Mouse (Mus musculus): Measurements from ENCODE around the gene Ranbp17. TPM values are rescaled to one million over a fixed set of nuclear protein-coding genes. Genes with fewer than 3 reads are reported as not detected.

Ranbp17 gene
- total and polyA plus RNA-seq, 3 experiments = 0.09 TPM; not detected in 2

GRCm38 (mm10) chr11:33550861-33551560 lies 37.5 kb upstream of the Ranbp17 start:
- no peak for DNase-seq (ENCODE audit: extremely low read depth)
- H3K27me3 ChIP-seq (replicated peaks) = no peaks in the 10 kb centered on the region
- dilution Hi-C loops (cut with MboI; ENCODE audit: extremely low pct_ligation_motif_present, extremely low pct_unique_long_range_greater_than_20kb, low sequenced_read_pairs) = no loop called here
- TF ChIP-seq CHD2 (IDR thresholded peaks at IDR 0.05; ENCODE audit: low read length) (no peak), CHD1 (IDR thresholded peaks at IDR 0.05; ENCODE audit: low read depth, low read length) (no peak)
- in situ Hi-C loops (cut with MboI; ENCODE audit: low pct_ligation_motif_present, low pct_unique_long_range_greater_than_20kb, low sequenced_read_pairs) = loop anchor here (5.0 kb wide), 1 partner anchor 374 kb away; no protein-coding TSS in a partner anchor
- H3K36me3 ChIP-seq (replicated peaks in 1 of 2; ENCODE audit: control insufficient read depth in 1 of 2, insufficient read depth in 1 of 2, low read length in 1 of 2) = no peaks in the 10 kb centered on the region
- H3K4me3 ChIP-seq (replicated peaks in 1 of 3; ENCODE audit: low read depth in 2 of 3, low read length in 2 of 3, poor library complexity in 1 of 3) = no peak overlapping the region
- H3K79me2 ChIP-seq (replicated peaks; ENCODE audit: control insufficient read depth, extremely low read depth, insufficient read depth, poor library complexity, severe bottlenecking) = no peaks in the 10 kb centered on the region
- no peak overlapping the region for H3K27ac ChIP-seq (ENCODE audit: insufficient read depth, low read depth)
- H3K9me3 ChIP-seq (replicated peaks; ENCODE audit: low read length) = no peaks in the 10 kb centered on the region
- no peak overlapping the region for H3K9ac ChIP-seq (ENCODE audit: insufficient read depth, low read depth)
- H3K4me1 ChIP-seq (ENCODE audit: control insufficient read depth in 1 of 2, insufficient read depth in 2 of 2) = peaks cover 13 to 23% of the 10 kb centered on the region in 2 experiments
- no peak overlapping the region for H3K4me2 ChIP-seq (ENCODE audit: insufficient read depth, low read depth, poor library complexity, severe bottlenecking)

GRCm38 (mm10) chr11:33547386-33547785 lies 33.8 kb upstream of the Ranbp17 start:
- no peak overlapping the region for H3K9ac ChIP-seq (ENCODE audit: insufficient read depth, low read depth)
- TF ChIP-seq CHD2 (IDR thresholded peaks at IDR 0.05; ENCODE audit: low read length) = no peak
- no peak for TF ChIP-seq HCFC1 (IDR thresholded peaks at IDR 0.05; ENCODE audit: low read depth, low read length)
- TF ChIP-seq TCF12 (IDR thresholded peaks at IDR 0.05; ENCODE audit: low read depth, low read length) = no peak
- no peak for TF ChIP-seq USF1 (IDR thresholded peaks at IDR 0.05; ENCODE audit: low read depth, low read length)
- no peak for TF ChIP-seq NELFE (IDR thresholded peaks at IDR 0.05; ENCODE audit: low read depth, low read length)
- TF ChIP-seq MYC (IDR thresholded peaks at IDR 0.05; ENCODE audit: low read depth, low read length) = no peak
- TF ChIP-seq JUN (IDR thresholded peaks at IDR 0.05; ENCODE audit: insufficient read depth, low read depth, low read length) = no peak
- TF ChIP-seq SMC3 (IDR thresholded peaks at IDR 0.05; ENCODE audit: low read depth, low read length) = no peak
- no peak for TF ChIP-seq JUND (conservative IDR thresholded peaks at IDR 0.05; ENCODE audit: low read depth, low read length)
- TF ChIP-seq CTCF (conservative IDR thresholded peaks at IDR 0.05 in 1 of 2, IDR thresholded peaks at IDR 0.05 in 1 of 2; ENCODE audit: low read depth in 2 of 2, low read length in 2 of 2) = no peak
- peaks cover 3 to 6% of the 10 kb centered on the region in 2 experiments for H3K4me1 ChIP-seq (ENCODE audit: control insufficient read depth in 1 of 2, insufficient read depth in 2 of 2)
- dilution Hi-C loops (cut with MboI; ENCODE audit: extremely low pct_ligation_motif_present, extremely low pct_unique_long_range_greater_than_20kb, low sequenced_read_pairs) = no loop called here
- no peak for DNase-seq (ENCODE audit: extremely low read depth)
- no peak overlapping the region for H3K4me2 ChIP-seq (ENCODE audit: insufficient read depth, low read depth, poor library complexity, severe bottlenecking)
- H3K9me3 ChIP-seq (replicated peaks; ENCODE audit: low read length) = no peaks in the 10 kb centered on the region
- in situ Hi-C loops (cut with MboI; ENCODE audit: low pct_ligation_motif_present, low pct_unique_long_range_greater_than_20kb, low sequenced_read_pairs) = no loop called here
- no peaks in the 10 kb centered on the region for H3K27me3 ChIP-seq (replicated peaks)
- no peak overlapping the region for H3K4me3 ChIP-seq (replicated peaks in 1 of 3; ENCODE audit: low read depth in 2 of 3, low read length in 2 of 3, poor library complexity in 1 of 3)
- no peaks in the 10 kb centered on the region for H3K36me3 ChIP-seq (replicated peaks in 1 of 2; ENCODE audit: control insufficient read depth in 1 of 2, insufficient read depth in 1 of 2, low read length in 1 of 2)
- H3K27ac ChIP-seq (ENCODE audit: insufficient read depth, low read depth) = no peak overlapping the region
- H3K79me2 ChIP-seq (replicated peaks; ENCODE audit: control insufficient read depth, extremely low read depth, insufficient read depth, poor library complexity, severe bottlenecking) = no peaks in the 10 kb centered on the region

GRCm38 (mm10) chr11:33544945-33545344 lies 31.4 kb upstream of the Ranbp17 start:
- no peak for DNase-seq (ENCODE audit: extremely low read depth)
- Histone ChIP-seq H3K9me3 (replicated peaks; ENCODE audit: low read length) (no peaks in the 10 kb centered on the region), H3K4me1 (ENCODE audit: control insufficient read depth in 1 of 2, insufficient read depth in 2 of 2) (peaks cover 3 to 5% of the 10 kb centered on the region in 2 experiments), H3K27ac (ENCODE audit: insufficient read depth, low read depth) (no peak overlapping the region), H3K36me3 (replicated peaks in 1 of 2; ENCODE audit: control insufficient read depth in 1 of 2, insufficient read depth in 1 of 2, low read length in 1 of 2) (no peaks in the 10 kb centered on the region), H3K79me2 (replicated peaks; ENCODE audit: control insufficient read depth, extremely low read depth, insufficient read depth, poor library complexity, severe bottlenecking) (no peaks in the 10 kb centered on the region), H3K4me3 (replicated peaks in 1 of 3; ENCODE audit: low read depth in 2 of 3, low read length in 2 of 3, poor library complexity in 1 of 3) (no peak overlapping the region), H3K27me3 (replicated peaks) (no peaks in the 10 kb centered on the region), H3K4me2 (ENCODE audit: insufficient read depth, low read depth, poor library complexity, severe bottlenecking) (no peak overlapping the region), H3K9ac (ENCODE audit: insufficient read depth, low read depth) (no peak overlapping the region)
- no peak for TF ChIP-seq ELF1 (IDR thresholded peaks at IDR 0.05; ENCODE audit: low read depth, low read length)
- TF ChIP-seq IRF4 (IDR thresholded peaks at IDR 0.05; ENCODE audit: low read depth, low read length) = no peak
- dilution Hi-C loops (cut with MboI; ENCODE audit: extremely low pct_ligation_motif_present, extremely low pct_unique_long_range_greater_than_20kb, low sequenced_read_pairs) = no loop called here
- in situ Hi-C loops (cut with MboI; ENCODE audit: low pct_ligation_motif_present, low pct_unique_long_range_greater_than_20kb, low sequenced_read_pairs) = no loop called here
